Comparison of ENCODE assay signal across 8 mouse cellular contexts in genomic region chr2:80638364-80639241, GRCm38 (mm10). TPM values are rescaled to one million over a fixed set of nuclear protein-coding genes. Genes with fewer than 3 reads are reported as not detected.
DNase-seq lines count a peak whose midpoint lies in the region; ATAC-seq and TF ChIP-seq lines count a peak whose summit lies in the region.

No protein-coding gene starts in this region.

- peak; percentile 90 to 94 for DNase-seq in heart, postnatal 14 days
- peak; percentile 94 for DNase-seq in layer of hippocampus, adult 11-12 months (ENCODE audit: low spot score)
- DNase-seq in lung, adult 18-20 months = peak; percentile 90
- peak; percentile 88 for DNase-seq in testis, postnatal 14 days (ENCODE audit: low spot score)

- H3K27ac ChIP-seq in ES-Bruce4 (ENCODE audit: insufficient read depth, low read length) = peak overlapping the region; percentile 75
- H3K27ac ChIP-seq in forebrain, embryonic 13.5 days = peak overlapping the region; percentile 78
- peak overlapping the region; percentile 79 for H3K27ac ChIP-seq in neural tube, embryonic 15.5 days (replicated peaks)

- peaks cover 8% of the 10 kb centered on the region for H3K36me3 ChIP-seq in ES-Bruce4 (ENCODE audit: control insufficient read depth, insufficient read depth, low read length, poor library complexity, severe bottlenecking)
- peaks cover 10% of the 10 kb centered on the region for H3K36me3 ChIP-seq in forebrain, embryonic 13.5 days (ENCODE audit: poor library complexity, severe bottlenecking)
- no peaks in the 10 kb centered on the region; the same call in 1 of the 2 replicates for H3K36me3 ChIP-seq in neural tube, embryonic 15.5 days

- peak overlapping the region; percentile 71 for H3K4me3 ChIP-seq in ES-Bruce4 (ENCODE audit: low read depth, low read length)
- H3K4me3 ChIP-seq in forebrain, embryonic 13.5 days = peak overlapping the region; percentile 82
- peak overlapping the region; percentile 92 for H3K4me3 ChIP-seq in neural tube, embryonic 15.5 days (replicated peaks)

- no peak for TF ChIP-seq POLR2A in ES-Bruce4 (IDR thresholded peaks at IDR 0.05; ENCODE audit: insufficient read depth, low read length)

- TF ChIP-seq EP300 in ES-Bruce4 (IDR thresholded peaks at IDR 0.05; ENCODE audit: insufficient read depth, low read depth, low read length) = 0 out of 2 replicates have a peak, but pooled peaks have one; percentile 22

- no peaks in the 10 kb centered on the region for H3K9me3 ChIP-seq in ES-Bruce4 (replicated peaks; ENCODE audit: control insufficient read depth, insufficient read depth, low read length, poor library complexity, severe bottlenecking)
- no peaks in the 10 kb centered on the region for H3K9me3 ChIP-seq in forebrain, embryonic 13.5 days (replicated peaks)
- H3K9me3 ChIP-seq in neural tube, embryonic 15.5 days (replicated peaks) = no peaks in the 10 kb centered on the region

- under 1% methylated on average over 45 of the region's 45 CpGs for WGBS in forebrain, embryonic 13.5 days
- under 1% methylated on average over 45 of the region's 45 CpGs for WGBS in neural tube, embryonic 15.5 days

- no peaks in the 10 kb centered on the region for H3K4me1 ChIP-seq in ES-Bruce4 (ENCODE audit: control insufficient read depth, insufficient read depth, low read length)
- peaks cover 10% of the 10 kb centered on the region for H3K4me1 ChIP-seq in forebrain, embryonic 13.5 days
- peaks cover 12% of the 10 kb centered on the region for H3K4me1 ChIP-seq in neural tube, embryonic 15.5 days

- peak; percentile 98 for ATAC-seq in cerebellum, adult (ENCODE audit: insufficient number of reproducible peaks, low FRiP score, low TSS enrichment)
- ATAC-seq in forebrain, embryonic 13.5 days = peak; percentile 98
- peak; percentile 99 for ATAC-seq in neural tube, embryonic 15.5 days (ENCODE audit: low FRiP score)

- no peaks in the 10 kb centered on the region for H3K27me3 ChIP-seq in ES-Bruce4 (ENCODE audit: control insufficient read depth, insufficient read depth, low read length, poor library complexity, severe bottlenecking)
- H3K27me3 ChIP-seq in forebrain, embryonic 13.5 days = no peaks in the 10 kb centered on the region
- H3K27me3 ChIP-seq in neural tube, embryonic 15.5 days (replicated peaks) = no peaks in the 10 kb centered on the region

- intact Hi-C loops in heart, postnatal 14 days (cut with DNase I) = loop anchor here (2.0 kb wide), 2 partner anchors 16 to 58 kb away; partner anchors contain the start of gene Nckap1

- TF ChIP-seq CTCF in ES-Bruce4 (IDR thresholded peaks at IDR 0.05; ENCODE audit: low read depth, low read length) = no peak

- peak overlapping the region; percentile 67 for H3K4me2 ChIP-seq in forebrain, embryonic 13.5 days
- H3K4me2 ChIP-seq in neural tube, embryonic 15.5 days = peak overlapping the region; percentile 64

- H3K9ac ChIP-seq in ES-Bruce4 (ENCODE audit: low read depth, poor library complexity, severe bottlenecking) = peak overlapping the region; percentile 79
- H3K9ac ChIP-seq in forebrain, embryonic 13.5 days = peak overlapping the region; percentile 79
- H3K9ac ChIP-seq in neural tube, embryonic 15.5 days (replicated peaks) = peak overlapping the region; percentile 69

RNA-seq across cellular contexts. Expression of gene Nup35, which starts 21.6 kb away (rescaled TPM):
- polyA plus RNA-seq in ES-Bruce4 (2011; ENCODE audit: insufficient read depth, insufficient read length, low read depth, missing spikeins) = 44.9 and 50.5 TPM in 2 replicates
- 60.6 and 62.9 TPM in 2 replicates for polyA plus RNA-seq in forebrain, embryonic 13.5 days (2015; fragmentation: Nextera tagmentation; extraction: Ambion mirVana)
- 1 to 10 TPM; 6.6 to 7.6 TPM for total RNA-seq in heart, postnatal 14 days (2021)
- polyA plus RNA-seq in neural tube, embryonic 15.5 days (2015; fragmentation: Nextera tagmentation; extraction: Ambion mirVana) = 49.3 and 54.1 TPM in 2 replicates

RNA-seq across cellular contexts. Expression of gene Dusp19, which starts 21.8 kb away (rescaled TPM):
- 19.8 and 20.1 TPM in 2 replicates for polyA plus RNA-seq in ES-Bruce4 (2011; ENCODE audit: insufficient read depth, insufficient read length, low read depth, missing spikeins)
- polyA plus RNA-seq in forebrain, embryonic 13.5 days (2015; fragmentation: Nextera tagmentation; extraction: Ambion mirVana) = 16.5 TPM in 2 replicates
- total RNA-seq in heart, postnatal 14 days (2021) = 1 to 10 TPM; 7.5 to 9.5 TPM
- polyA plus RNA-seq in neural tube, embryonic 15.5 days (2015; fragmentation: Nextera tagmentation; extraction: Ambion mirVana) = 14.8 and 16.2 TPM in 2 replicates

RNA-seq across cellular contexts. Expression of gene Nckap1, which starts 57.4 kb away (rescaled TPM):
- 151 and 160 TPM in 2 replicates for polyA plus RNA-seq in ES-Bruce4 (2011; ENCODE audit: insufficient read depth, insufficient read length, low read depth, missing spikeins)
- 58.5 and 59.5 TPM in 2 replicates for polyA plus RNA-seq in forebrain, embryonic 13.5 days (2015; fragmentation: Nextera tagmentation; extraction: Ambion mirVana)
- total RNA-seq in heart, postnatal 14 days (2021) = 10 to 100 TPM; 69.9 to 72.2 TPM
- 86.3 and 97.5 TPM in 2 replicates for polyA plus RNA-seq in neural tube, embryonic 15.5 days (2015; fragmentation: Nextera tagmentation; extraction: Ambion mirVana)

Comparison
In these comparisons a context has a peak if more than half of its experiments do, and no peak if none do; other contexts are left out.
1. Peak in every context shown above with its lines: DNase-seq, ATAC-seq, H3K4me3 ChIP-seq and H3K27ac ChIP-seq.